Mouse (Mus musculus): ENCODE results near the gene Tmc5. TPM values are rescaled to one million over a fixed set of nuclear protein-coding genes. Genes with fewer than 3 reads are reported as not detected.

The Tmc5 gene
- polyA plus RNA-seq, 1 experiment = not detected

- H3K4me3 ChIP-seq (ENCODE audit: insufficient read depth, low read length) = no peak overlapping the region
- TF ChIP-seq POLR2A (IDR thresholded peaks at IDR 0.05; ENCODE audit: low read depth, low read length) (no peak), CTCF (IDR thresholded peaks at IDR 0.05; ENCODE audit: borderline replicate concordance, insufficient read depth, low read length) (no peak)
- H3K27ac ChIP-seq (ENCODE audit: insufficient read depth, low read length) = no peak overlapping the region
- H3K4me1 ChIP-seq (ENCODE audit: control insufficient read depth, insufficient read depth, low read length) = peaks cover 3% of the 10 kb centered on the region; the same call in 1 of the 2 replicates
These were observed 117.8 kb downstream of the Tmc5 start for GRCm38 (mm10) chr7:118714873-118715272.

- no peak overlapping the region for H3K4me3 ChIP-seq (ENCODE audit: insufficient read depth, low read length)
- TF ChIP-seq CTCF (IDR thresholded peaks at IDR 0.05; ENCODE audit: borderline replicate concordance, insufficient read depth, low read length) = no peak
- no peak for TF ChIP-seq POLR2A (IDR thresholded peaks at IDR 0.05; ENCODE audit: low read depth, low read length)
- peaks cover 3% of the 10 kb centered on the region; the same call in 1 of the 2 replicates for H3K4me1 ChIP-seq (ENCODE audit: control insufficient read depth, insufficient read depth, low read length)
- H3K27ac ChIP-seq (ENCODE audit: insufficient read depth, low read length) = no peak overlapping the region
These were observed 121.0 kb downstream of the Tmc5 start for GRCm38 (mm10) chr7:118718066-118718465.

- Histone ChIP-seq H3K4me3 (ENCODE audit: insufficient read depth, low read length) (no peak overlapping the region), H3K27ac (ENCODE audit: insufficient read depth, low read length) (no peak overlapping the region), H3K4me1 (ENCODE audit: control insufficient read depth, insufficient read depth, low read length) (no peaks in the 10 kb centered on the region)
- no peak for TF ChIP-seq CTCF (IDR thresholded peaks at IDR 0.05; ENCODE audit: borderline replicate concordance, insufficient read depth, low read length)
These were observed 126.8 kb downstream of the Tmc5 start for GRCm38 (mm10) chr7:118723927-118724326.

Other genes with a start within 250 kb of the Tmc5 start
- gene Syt17, start 149.1 kb upstream of the Tmc5 start, polyA plus RNA-seq (2011; ENCODE audit: insufficient read length, low read depth, missing spikeins) = 1.4 and 2.4 TPM in 2 replicates
- gene Itpripl2, start 105.3 kb upstream of the Tmc5 start, polyA plus RNA-seq (2011; ENCODE audit: insufficient read length, low read depth, missing spikeins) = 76.2 and 98.4 TPM in 2 replicates
- 13.8 and 14.5 TPM in 2 replicates for gene Coq7, start 63.9 kb upstream of the Tmc5 start, polyA plus RNA-seq (2011; ENCODE audit: insufficient read length, low read depth, missing spikeins)
- 1.4 and 1.9 TPM in 2 replicates for gene Tmc7, start 12.6 kb upstream of the Tmc5 start, polyA plus RNA-seq (2011; ENCODE audit: insufficient read length, low read depth, missing spikeins)
- 58.1 and 75.4 TPM in 2 replicates for gene Gde1, start 108.5 kb downstream of the Tmc5 start, polyA plus RNA-seq (2011; ENCODE audit: insufficient read length, low read depth, missing spikeins)
- 11.3 and 14.6 TPM in 2 replicates for gene Ccp110, start 115.3 kb downstream of the Tmc5 start, polyA plus RNA-seq (2011; ENCODE audit: insufficient read length, low read depth, missing spikeins)
- 95.4 and 106 TPM in 2 replicates for gene Vps35l, start 142.9 kb downstream of the Tmc5 start, polyA plus RNA-seq (2011; ENCODE audit: insufficient read length, low read depth, missing spikeins)